Mouse (Mus musculus) left cerebral cortex, postnatal 10 days (tissue): ENCODE measurements around the gene Vsx2. TPM values are rescaled to one million over a fixed set of nuclear protein-coding genes. Genes with fewer than 3 reads are reported as not detected.
"Not testable (repeated sequence)": the region's sequence is repeated elsewhere in the genome, so short reads cannot be mapped to it uniquely, and the experiment has no call there.

Source experiments
- DNase-seq, 2 experiments: peaks; one replicate each; pipeline ENCODE4 v3.0.0; 2021 to 2022; ENCODE audit warnings: low spot score in 2 of 2, mixed read lengths in 1 of 2; ENCODE audit errors: extremely low spot score in 1 of 2
- intact Hi-C: fragments of 180-260 bp; cut with DNase I; formaldehyde crosslinking; loops from one replicate; pipeline ENCODE4 v1.15.1; 2025
- total RNA-seq, 2 experiments: library from RNA; stranded (reverse); gene quantifications; 2 replicates each; pipeline ENCODE4 v1.2.3; 2021

The Vsx2 gene
- under 1 TPM; 0.39 TPM for total RNA-seq

DNA sequence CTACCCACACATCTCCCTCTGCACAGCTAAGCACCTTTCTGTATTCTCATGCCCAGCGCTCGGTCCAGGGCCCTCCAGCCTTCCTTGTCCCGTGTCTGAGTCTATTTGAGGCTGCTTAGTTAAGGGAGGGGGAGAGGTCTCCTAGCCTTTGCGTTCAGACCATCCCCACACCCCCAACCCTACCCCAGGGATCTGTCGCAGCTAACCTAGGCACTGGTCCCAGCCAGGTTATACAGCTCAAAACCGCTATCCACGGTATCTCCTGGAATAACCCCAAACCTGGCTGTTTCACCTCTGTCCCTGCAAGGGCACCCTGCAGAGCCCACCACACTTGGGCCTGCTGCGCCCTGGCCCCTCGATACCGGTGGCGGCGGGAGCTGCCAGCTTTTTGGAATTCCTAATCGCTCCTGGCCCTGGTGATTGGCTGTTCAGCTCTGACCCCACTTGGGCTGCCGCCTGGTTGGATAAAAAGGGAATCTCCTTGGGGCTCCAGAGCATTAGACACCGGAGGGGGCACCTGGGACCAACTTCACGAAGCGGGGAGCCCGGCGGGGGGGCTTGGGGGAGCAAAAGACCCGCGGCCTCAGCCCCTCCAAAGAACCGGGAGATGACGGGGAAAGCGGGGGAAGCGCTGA, at the start of gene Vsx2:
Vsx2 (plus strand) TSS at position 427 of the 635 bp plus-strand sequence.
- DNase-seq, result no peak
- intact Hi-C loops, result no loop called here

DNA sequence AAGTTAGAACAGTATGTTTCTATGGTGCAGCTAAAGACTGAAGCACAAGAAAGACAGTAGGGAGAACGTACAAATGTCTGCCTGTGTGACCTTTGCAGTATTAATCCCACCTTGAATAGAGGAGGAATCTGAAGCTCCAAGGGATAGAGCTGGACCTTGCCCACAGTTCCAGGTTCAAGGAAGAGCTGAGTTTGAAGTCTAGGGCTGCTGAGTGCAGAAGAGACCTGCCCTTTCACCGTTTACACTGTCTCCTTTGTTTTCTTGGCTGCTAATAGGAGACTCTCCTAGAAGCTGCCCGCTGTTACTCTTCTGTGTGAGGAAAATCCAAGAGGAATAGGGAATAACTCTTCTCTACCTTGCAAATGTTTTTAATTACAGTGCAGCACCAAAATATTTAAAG, 45.8 kb upstream of the Vsx2 start:
- intact Hi-C loops, result no loop called here
- no peak for DNase-seq

DNA sequence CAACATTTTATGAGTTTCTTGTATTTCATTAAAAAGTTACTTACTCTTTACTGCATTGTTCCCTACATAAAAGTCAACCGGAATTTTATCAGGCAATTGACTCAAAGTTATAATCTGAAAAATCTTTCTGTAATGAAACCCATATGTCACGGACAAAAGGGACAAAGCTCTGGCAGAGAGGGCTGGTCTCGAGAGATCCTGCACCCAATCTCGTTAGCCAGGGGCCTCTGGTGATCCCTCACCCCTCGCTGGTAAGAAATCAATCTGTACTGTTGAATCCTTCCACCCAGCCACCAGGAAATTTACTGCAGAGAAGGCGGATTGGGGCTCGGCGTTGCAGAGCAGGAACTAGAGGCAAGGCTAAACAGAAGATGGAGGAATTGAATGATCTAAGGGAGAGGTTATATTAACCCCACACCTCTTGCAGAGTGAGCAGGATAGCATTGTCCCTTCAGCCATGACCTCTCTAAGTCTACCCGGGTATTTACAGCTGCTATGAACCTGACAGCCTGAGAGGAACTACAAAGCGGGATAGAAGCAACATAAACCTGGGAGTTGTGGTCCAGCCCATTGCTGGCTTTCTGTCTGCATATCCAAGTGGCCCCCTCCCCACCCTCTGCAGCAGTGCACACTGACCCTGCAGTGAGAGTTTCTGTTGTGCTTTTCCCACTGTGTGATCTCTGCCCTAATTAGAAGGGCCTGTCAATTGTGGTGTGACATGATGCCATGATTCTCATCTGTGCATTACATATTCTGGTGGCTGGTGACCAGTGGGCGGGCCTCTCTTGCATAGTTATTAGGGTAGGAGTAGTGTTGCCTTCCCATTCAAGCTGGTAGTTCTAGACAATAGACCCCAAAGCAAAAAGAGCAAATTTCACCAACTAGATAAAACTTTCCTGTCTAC, 45.2 kb upstream of the Vsx2 start:
- intact Hi-C loops, result no loop called here
- DNase-seq, result no peak

DNA sequence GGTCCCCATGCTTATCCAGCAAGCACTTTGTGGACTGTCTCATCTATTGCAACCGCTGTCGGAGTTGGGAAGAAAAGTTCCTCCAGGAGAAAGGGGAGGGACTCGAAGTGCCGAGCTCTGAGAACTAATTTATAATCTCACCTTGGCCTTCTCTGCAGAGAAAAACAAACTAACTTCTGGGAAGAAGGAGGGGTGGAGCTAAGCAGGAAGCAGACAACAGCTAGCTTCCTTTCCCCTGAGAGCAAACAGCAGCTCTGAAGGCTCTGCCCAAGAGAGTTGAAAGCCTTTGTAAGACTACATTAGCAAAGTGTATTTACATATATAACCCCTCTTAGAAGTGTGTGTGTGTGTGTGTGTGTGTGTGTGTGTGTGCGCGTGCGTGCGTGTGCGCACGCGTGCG, 44.1 kb upstream of the Vsx2 start:
- DNase-seq, result no peak
- intact Hi-C loops, result no loop called here

DNA sequence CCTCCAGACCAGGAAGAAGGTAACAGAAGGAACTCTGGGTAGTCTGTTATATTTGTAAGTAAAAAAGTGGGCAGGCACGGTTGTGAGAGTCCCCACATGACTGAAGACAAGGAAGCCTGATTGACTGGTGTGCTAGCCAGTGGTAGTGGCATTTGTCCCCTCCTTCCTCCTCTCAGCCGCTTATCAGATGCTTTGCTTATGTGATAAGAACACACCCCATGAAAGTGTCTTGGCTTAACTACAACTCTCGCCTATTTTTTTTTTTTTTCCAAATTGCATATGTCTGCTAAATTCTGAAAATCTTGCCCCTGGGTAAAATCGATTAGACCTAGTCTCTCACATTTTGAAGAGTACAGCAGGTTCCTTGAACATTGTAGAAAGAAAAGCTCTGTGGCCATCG, 39.1 kb upstream of the Vsx2 start:
- no peak for DNase-seq
- intact Hi-C loops, result no loop called here

DNA sequence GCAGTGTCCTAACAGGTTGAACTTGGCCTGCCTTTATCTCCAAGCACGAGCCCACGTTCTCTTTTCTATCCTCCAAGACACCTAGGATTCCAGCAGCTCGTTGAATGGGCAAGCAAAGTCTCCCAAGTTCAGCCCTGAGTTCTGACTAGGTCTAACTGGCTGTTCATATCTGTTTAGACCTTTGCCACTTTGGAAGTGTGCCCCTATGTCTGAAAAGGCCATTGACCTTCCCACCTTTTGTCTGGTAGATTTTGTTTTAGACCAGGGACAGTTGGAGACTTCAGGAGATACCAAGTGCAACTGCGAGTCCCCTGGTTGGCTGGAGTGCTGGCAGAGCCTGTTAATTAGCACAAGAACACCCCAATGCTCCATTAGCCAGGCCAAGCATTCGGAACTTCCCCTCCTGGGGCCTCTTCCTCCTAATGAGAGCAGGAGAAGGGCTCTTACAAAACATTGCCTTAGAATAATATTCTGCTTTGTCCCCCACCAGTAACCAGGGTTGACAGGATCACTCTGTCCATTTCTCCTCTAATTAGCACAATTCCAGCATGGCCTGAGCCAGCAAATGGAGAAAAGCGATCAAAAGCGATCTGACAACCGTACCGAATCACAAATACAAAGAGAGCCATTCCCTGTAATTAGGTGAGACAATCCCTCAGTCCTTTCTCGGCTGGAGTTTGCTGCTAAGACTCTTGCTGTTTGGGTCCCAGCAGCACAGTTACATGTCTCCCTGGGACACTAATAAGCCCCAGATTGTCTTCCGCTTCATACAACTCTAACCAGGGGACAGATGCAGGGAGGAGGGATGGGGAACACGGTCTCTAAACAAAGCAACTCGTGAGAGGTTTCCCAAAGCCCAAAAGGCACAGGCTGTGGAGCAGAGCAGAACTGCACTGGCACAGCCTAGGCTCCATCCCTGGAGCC, 37.4 kb upstream of the Vsx2 start:
- intact Hi-C loops, result no loop called here
- peak in 1 of 2 experiments; percentile 29 for DNase-seq

DNA sequence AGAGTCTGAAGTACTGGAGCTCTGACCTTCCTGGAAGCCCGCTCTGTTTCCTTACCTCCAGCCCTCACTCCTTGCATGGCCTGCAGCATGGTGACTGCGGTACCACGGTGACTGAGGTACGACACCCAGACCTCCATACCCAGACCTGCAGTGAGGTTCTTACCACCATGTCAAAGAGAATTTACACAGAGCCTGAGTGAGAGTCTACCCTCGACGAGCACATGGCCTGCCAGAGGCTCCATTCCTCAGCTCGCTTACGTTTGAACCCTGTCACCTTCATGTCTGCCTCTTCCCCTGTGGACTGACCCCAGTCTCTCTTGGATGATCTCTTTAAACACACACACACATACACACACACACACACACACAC, 36.7 kb upstream of the Vsx2 start:
- no peak for DNase-seq
- intact Hi-C loops, result no loop called here

DNA sequence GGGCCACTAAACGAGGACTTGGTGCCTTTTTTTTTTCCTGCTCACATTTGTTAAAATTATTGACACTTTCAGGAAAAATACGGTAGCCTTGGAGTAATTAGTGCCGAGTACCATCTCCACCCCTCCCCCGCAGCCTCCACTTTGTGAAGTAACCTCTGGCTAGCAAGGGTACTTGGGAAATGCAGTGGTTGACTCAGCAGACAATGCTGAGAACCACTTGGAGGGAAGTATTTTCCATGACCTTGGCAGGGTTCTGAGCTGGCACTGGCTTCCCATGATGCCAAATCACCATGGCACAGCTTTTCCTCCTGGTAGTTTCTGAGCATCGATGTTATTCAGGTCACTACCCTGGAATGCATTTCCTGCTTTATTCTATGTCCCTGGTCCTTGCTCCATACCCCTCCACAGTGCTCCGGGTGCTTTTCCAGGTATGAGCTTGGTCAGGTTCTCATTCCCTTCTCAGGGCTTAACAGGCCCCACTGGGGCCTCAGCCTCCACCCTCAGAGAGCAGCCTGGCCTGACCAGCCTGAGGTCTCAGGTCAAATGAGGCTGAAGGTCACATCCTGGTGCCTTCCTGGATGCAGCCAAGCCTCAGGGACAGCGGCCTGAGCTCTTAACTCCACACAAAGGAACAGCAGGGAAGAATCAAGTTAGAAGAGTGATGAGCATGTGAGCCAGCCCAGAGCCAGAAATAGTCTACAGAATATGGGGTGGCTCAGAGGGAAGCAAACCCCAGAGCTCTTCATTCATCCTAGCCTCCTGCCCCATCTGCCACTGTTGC, 35.7 kb upstream of the Vsx2 start:
- DNase-seq, result no peak
- intact Hi-C loops, result no loop called here

DNA sequence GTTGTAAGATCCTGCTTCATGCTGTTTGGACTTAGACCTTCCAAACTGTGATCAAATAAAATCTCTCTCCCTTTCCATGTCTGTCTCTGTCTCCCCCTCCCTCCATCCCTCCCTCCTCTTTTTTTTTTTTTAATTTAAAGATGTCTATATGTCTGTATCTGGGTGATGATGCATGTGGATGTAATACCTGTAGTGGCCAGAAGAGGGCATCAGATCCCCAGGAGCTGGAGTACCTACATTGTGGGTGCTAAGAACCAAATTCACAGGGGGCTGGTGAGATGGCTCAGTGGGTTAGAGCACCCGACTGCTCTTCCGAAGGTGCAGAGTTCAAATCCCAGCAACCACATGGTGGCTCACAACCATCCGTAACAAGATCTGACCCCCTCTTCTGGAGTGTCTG, 30.0 kb upstream of the Vsx2 start:
- intact Hi-C loops, DNase-seq: not testable (repeated sequence)

DNA sequence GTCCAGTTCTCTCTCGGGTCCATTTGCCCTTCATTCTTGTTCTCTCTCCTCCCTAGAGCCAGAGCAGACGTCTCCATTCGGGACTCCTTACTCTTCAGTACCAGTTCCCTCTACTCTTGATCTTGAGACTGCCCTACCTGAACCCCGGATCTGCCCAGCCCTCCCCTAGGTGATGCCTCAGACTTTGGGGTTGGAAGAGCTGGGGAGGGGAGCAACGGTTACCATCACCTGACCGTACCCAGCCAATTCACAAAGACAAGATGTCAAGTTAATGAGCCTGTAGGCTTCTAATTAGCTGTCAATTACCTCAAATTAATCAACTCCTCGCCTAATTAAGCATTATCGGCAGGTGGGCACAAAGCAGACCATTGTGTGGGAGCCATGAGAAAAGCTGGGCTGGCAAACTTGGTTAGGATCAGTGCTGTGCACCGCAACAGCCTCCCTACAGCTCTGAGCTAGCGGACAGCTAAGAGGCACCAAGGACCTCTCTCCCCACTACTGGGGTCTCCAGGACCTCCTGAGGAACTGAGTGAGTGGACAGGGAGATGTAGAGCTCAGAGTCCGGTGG, 28.1 kb upstream of the Vsx2 start:
- intact Hi-C loops, result no loop called here
- no peak for DNase-seq

DNA sequence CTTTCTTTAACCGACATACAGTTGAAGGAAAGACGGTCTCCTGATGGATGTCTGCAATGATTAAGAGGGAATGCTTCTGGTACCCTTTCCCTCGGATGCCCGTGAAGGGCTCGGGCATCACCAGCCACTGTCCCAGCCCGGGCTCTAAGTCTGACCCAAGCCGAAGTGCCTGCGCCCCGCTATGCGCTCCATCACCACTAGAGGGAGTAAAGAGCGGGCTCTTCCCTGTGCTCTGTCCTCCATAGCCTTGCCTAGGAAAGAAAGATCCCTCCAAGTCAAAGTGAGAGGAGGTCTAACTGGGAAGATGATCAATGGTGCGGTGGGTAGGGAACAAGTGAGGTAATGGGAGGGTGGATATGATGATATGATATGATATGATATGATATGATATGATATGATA, 23.5 kb upstream of the Vsx2 start:
- intact Hi-C loops, result no loop called here
- peak; percentile 20 to 59 for DNase-seq

DNA sequence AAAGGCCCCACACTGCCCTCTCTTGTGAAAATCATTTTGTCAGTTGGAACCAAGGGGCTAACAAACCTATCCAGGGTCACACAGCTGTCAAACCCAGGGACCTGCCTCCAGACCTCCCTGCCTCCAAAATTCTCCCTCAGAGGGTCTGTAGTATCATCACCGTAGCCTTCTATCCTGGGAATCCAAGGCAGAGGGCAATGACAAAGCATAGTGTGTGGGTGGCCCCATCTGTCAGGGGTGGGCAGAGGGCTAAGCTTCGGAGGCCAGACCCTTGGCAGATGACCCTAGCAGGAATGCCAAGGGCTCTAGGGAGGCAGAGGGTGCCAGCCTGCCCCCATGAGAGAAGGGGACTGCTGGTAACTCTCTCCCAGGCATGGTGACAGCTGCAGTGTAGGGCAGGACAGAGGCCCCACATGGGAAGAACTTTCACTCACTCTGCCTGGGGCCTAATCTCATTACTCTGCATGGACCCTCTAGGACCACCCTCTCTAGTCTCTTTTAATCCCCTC, 22.9 kb upstream of the Vsx2 start:
- DNase-seq, result no peak
- intact Hi-C loops, result no loop called here

DNA sequence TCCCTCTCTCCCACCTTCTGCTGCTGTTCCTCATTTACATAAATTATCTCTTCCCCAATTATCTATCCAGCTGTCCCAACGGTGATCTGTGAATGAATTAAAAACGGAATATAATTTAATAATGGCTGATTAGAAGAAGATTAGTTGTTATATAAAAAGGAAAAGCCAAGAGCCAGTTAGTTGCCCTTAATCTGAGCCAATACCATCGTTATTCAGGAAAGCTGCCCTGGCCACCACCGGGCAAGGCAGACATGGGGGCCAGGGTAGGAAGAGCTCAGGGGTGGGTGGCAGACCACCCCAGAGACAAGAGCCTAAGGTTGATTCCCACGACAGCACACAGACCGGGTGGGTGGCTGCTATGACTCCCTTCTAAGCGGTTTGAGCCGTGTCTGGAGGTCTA, 21.3 kb upstream of the Vsx2 start:
- no peak for DNase-seq
- intact Hi-C loops, result no loop called here

DNA sequence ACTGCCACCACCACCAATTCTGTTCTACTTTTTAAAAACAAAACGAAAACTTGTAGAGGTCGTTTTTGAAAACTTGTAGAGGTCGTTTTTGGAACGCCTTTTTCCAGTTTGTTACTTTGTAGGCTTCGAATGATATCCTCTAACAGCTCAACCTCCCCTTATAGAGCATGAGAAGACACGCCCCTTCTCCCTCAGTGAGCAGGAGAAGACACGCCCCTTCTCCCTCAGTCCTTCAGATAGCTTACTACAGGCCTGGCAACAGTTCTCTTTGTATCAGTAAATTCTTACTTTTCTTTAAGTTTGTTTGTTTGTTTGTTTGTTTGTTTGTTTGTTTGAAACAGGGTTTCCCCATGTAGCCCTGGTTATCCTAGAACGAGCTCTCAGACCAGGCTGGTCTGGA, 14.3 kb upstream of the Vsx2 start:
- no peak for DNase-seq
- intact Hi-C loops, result no loop called here

DNA sequence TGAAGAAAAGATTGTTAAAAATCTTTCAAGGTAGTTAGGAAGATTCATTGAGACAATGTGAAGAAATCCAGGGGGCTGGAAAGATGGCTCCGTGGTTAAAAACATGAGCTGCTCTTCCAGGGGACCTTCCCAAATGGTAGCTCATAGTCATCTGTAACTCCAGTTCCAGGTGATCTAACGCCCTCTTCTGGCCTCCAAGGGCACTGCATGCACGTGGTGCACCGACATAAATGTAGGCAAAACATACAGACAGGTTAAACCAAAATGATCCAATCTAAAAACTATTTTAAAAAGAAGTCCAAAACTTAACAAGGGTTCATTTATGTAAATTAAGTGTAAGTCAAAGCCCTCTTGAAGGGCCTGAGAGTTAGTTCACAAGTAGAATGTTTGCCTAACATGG, 7.0 kb upstream of the Vsx2 start:
- intact Hi-C loops, result no loop called here

DNA sequence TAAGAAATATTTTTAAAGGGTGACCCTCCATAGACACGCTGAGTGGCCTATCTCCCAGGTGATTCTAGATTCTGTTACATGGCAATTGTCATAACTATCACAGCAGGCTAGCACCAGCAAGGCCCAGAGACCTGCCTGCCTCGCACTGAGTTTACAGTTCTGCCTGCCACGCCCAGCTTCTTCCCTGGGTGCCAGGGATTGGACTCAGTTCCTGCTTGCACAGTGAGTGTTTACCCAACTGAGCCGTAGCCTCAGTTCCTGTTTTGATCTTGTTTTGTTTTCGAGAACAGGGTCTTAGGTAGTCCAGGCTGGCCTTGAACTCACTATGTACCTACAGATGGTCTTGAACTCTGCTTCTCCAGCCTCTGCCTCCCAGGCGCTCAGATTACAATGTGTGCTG, 2.0 kb upstream of the Vsx2 start:
- no peak for DNase-seq
- intact Hi-C loops, result no loop called here

More for the DNA sequence above, 7.0 kb upstream of the Vsx2 start:
- DNase-seq, result no peak

DNA sequence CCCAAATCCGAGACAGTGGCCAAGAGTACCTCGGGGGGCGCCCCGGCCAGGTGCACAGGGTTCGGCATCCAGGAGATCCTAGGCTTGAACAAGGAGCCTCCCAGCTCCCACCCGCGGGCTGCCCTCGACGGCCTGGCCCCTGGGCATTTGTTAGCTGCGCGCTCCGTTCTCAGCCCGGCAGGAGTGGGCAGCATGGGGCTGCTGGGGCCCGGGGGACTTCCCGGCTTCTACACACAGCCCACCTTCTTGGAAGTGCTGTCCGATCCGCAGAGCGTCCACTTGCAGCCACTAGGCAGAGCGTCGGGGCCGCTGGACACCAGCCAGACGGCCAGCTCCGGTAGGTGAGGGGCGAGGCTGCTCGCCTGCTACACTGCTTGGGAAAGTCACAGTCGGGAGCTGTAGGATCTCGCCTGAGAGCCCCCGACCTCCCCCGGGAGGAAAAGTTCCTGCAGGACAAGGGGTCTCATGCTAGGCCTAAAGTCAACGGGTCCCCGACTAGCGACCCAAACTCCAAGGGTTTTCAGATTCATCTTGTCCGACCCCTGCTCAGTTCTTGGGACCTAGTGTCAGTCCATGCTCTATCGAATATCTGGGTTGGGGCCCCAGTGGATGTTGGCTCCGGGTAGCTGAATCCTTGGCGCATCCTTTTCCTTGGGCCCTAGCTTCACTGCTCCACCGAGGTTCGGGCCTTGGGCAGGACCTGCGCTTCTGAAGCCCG, 573 bp downstream of the Vsx2 start:
- DNase-seq, result peak in 1 of 2 experiments; percentile 28
- intact Hi-C loops, result no loop called here
